Mouse (Mus musculus) lung, postnatal 0 days (tissue): ENCODE data around the gene Mis18a. TPM values are rescaled to one million over a fixed set of nuclear protein-coding genes. Genes with fewer than 3 reads are reported as not detected.

ENCODE experiments used
- ATAC-seq: fragments of 200-750 bp; cut with Nextera tagmentation; 2 replicates; pipeline ENCODE4 v1.8.0; 2017; ENCODE audit warnings: moderate library complexity
- DNase-seq: peaks from one replicate; pipeline ENCODE4 v3.0.0-alpha.2; 2016; ENCODE audit warnings: low spot score
- H3K27ac ChIP-seq: fragments of 300-500 bp; sonication (generic); 2 replicates; pipeline ENCODE4 v1.5.1; 2014; ENCODE audit warnings: antibody characterized with exemption, mild to moderate bottlenecking, low read length, mixed read lengths
- H3K27me3 ChIP-seq: fragments of 300-500 bp; sonication (generic); replicated peaks from 2 replicates; pipeline ENCODE4 v1.6.1; 2014; ENCODE audit warnings: low read length, mixed read lengths; ENCODE audit not compliant: insufficient read depth
- H3K36me3 ChIP-seq: fragments of 300-500 bp; sonication (generic); 2 replicates; pipeline ENCODE4 v1.6.1; 2014; ENCODE audit warnings: low read length, mixed read lengths; ENCODE audit not compliant: insufficient read depth
- H3K4me1 ChIP-seq: fragments of 300-500 bp; sonication (generic); 2 replicates; pipeline ENCODE4 v1.6.1; 2014; ENCODE audit warnings: antibody characterized with exemption, low read depth, low read length, mixed read lengths; ENCODE audit not compliant: insufficient read depth
- H3K4me2 ChIP-seq: fragments of 300-500 bp; sonication (generic); replicated peaks from 2 replicates; pipeline ENCODE4 v1.6.1; 2014; ENCODE audit warnings: low read depth, mild to moderate bottlenecking, low read length, moderate library complexity, mixed read lengths
- H3K4me3 ChIP-seq: fragments of 300-500 bp; sonication (generic); 2 replicates; pipeline ENCODE4 v1.5.1; 2014; ENCODE audit warnings: low read depth, low read length
- H3K9ac ChIP-seq: fragments of 300-500 bp; sonication (generic); replicated peaks from 2 replicates; pipeline ENCODE4 v1.6.1; 2014; ENCODE audit warnings: low read depth, mild to moderate bottlenecking
- H3K9me3 ChIP-seq: fragments of 300-500 bp; sonication (generic); 2 replicates; pipeline ENCODE4 v1.6.1; 2016; ENCODE audit warnings: low read length, mixed read lengths
- CTCF ChIP-seq: IDR thresholded peaks from 2 replicates; pipeline ENCODE4 v1.5.1; 2016; ENCODE audit warnings: antibody characterized with exemption, mild to moderate bottlenecking
- EP300 ChIP-seq: IDR thresholded peaks from 2 replicates; pipeline ENCODE4 v1.6.1; 2016; ENCODE audit warnings: antibody characterized with exemption, mild to moderate bottlenecking, control low read depth
- WGBS: fragments of 180-500 bp; shearing (Covaris S2); extraction: QIAGEN DNeasy Blood & Tissue Kit; methylation state at CpG from one replicate; pipeline ENCODE4 v1.1.7; 2014; 5-methylcytosine and 5-hydroxymethylcytosine counted together
- polyA plus RNA-seq: library from polyadenylated mRNA; unstranded; fragments of >200 nt; fragmentation: Nextera tagmentation; extraction: Ambion mirVana; gene quantifications from 2 replicates; pipeline ENCODE4 v1.2.1, GENCODE M21; 2015

Mis18a gene
- polyA plus RNA-seq, 1 experiment from 2014 or later: 25.7 TPM

GRCm38 (mm10) chr16:90736672-90737270, 9.6 kb upstream of the Mis18a start:
- peak; percentile 33 for DNase-seq
- H3K4me2 ChIP-seq: no peak overlapping the region

GRCm38 (mm10) chr16:90735611-90736010, 8.4 kb upstream of the Mis18a start:
- WGBS: 64% methylated on average over 4 of the region's 4 CpGs

More at GRCm38 (mm10) chr16:90736672-90737270, 9.6 kb upstream of the Mis18a start:
- TF ChIP-seq CTCF: no peak
- TF ChIP-seq EP300: no peak
- ATAC-seq: peak; percentile 42
- Histone ChIP-seq H3K36me3 (no peaks in the 10 kb centered on the region), H3K4me1 (no peaks in the 10 kb centered on the region), H3K27me3 (no peaks in the 10 kb centered on the region), H3K9me3 (no peaks in the 10 kb centered on the region), H3K4me3 (no peak overlapping the region), H3K27ac (no peak overlapping the region), H3K9ac (no peak overlapping the region)
- WGBS: 39% methylated on average over 10 of the region's 10 CpGs

GRCm38 (mm10) chr16:90726600-90727227, 490 bp downstream of the Mis18a start:
- peak overlapping the region; percentile 96 for H3K4me2 ChIP-seq
- TF ChIP-seq CTCF (no peak), EP300 (no peak)
- peak overlapping the region; percentile 72 for H3K9ac ChIP-seq
- no peaks in the 10 kb centered on the region for H3K9me3 ChIP-seq
- peak overlapping the region; percentile 74 for H3K4me3 ChIP-seq
- H3K27me3 ChIP-seq: no peaks in the 10 kb centered on the region
- H3K36me3 ChIP-seq: no peaks in the 10 kb centered on the region
- DNase-seq (no peak), ATAC-seq (peak; percentile 40)
- no peak overlapping the region for H3K27ac ChIP-seq
- H3K4me1 ChIP-seq: peaks cover 4% of the 10 kb centered on the region; the same call in 1 of the 2 replicates
- 6% methylated on average over 38 of the region's 38 CpGs for WGBS

More at GRCm38 (mm10) chr16:90735611-90736010, 8.4 kb upstream of the Mis18a start:
- no peak for ATAC-seq
- no peak overlapping the region for H3K4me2 ChIP-seq
- H3K4me3 ChIP-seq: no peak overlapping the region
- H3K4me1 ChIP-seq: no peaks in the 10 kb centered on the region
- H3K36me3 ChIP-seq: no peaks in the 10 kb centered on the region
- H3K9ac ChIP-seq: no peak overlapping the region
- no peak for DNase-seq
- TF ChIP-seq CTCF (no peak), EP300 (no peak)
- no peak overlapping the region for H3K27ac ChIP-seq
- no peaks in the 10 kb centered on the region for H3K27me3 ChIP-seq
- no peaks in the 10 kb centered on the region for H3K9me3 ChIP-seq

- WGBS: 92% methylated on average over 4 of the region's 4 CpGs
- no peak for ATAC-seq
These were observed 3.2 kb downstream of the Mis18a start for GRCm38 (mm10) chr16:90724051-90724450.

GRCm38 (mm10) chr16:90710313-90710712, 16.9 kb downstream of the Mis18a start:
- no peak overlapping the region for H3K4me3 ChIP-seq
- no peaks in the 10 kb centered on the region for H3K36me3 ChIP-seq
- ATAC-seq (no peak), DNase-seq (no peak)
- 0 out of 2 replicates have a peak overlapping the region, but pooled peaks have one; percentile 38 for H3K27ac ChIP-seq
- no peaks in the 10 kb centered on the region for H3K4me1 ChIP-seq
- TF ChIP-seq CTCF: no peak
- TF ChIP-seq EP300: no peak
- peak overlapping the region; percentile 22 for H3K4me2 ChIP-seq
- no peaks in the 10 kb centered on the region for H3K27me3 ChIP-seq
- H3K9me3 ChIP-seq: no peaks in the 10 kb centered on the region
- H3K9ac ChIP-seq: no peak overlapping the region
- 35% methylated on average over 12 of the region's 12 CpGs for WGBS

More at GRCm38 (mm10) chr16:90724051-90724450, 3.2 kb downstream of the Mis18a start:
- Histone ChIP-seq H3K9me3 (no peaks in the 10 kb centered on the region), H3K36me3 (peaks cover 9% of the 10 kb centered on the region; the same call in 1 of the 2 replicates), H3K27ac (no peak overlapping the region), H3K4me1 (peaks cover 4% of the 10 kb centered on the region; the same call in 1 of the 2 replicates), H3K4me3 (no peak overlapping the region), H3K9ac (no peak overlapping the region), H3K27me3 (no peaks in the 10 kb centered on the region), H3K4me2 (no peak overlapping the region)
- no peak for DNase-seq
- TF ChIP-seq EP300: no peak
- TF ChIP-seq CTCF: no peak

- Histone ChIP-seq H3K27ac (peak overlapping the region; percentile 38; the same call in 1 of the 2 replicates), H3K4me2 (peak overlapping the region; percentile 22), H3K4me1 (no peaks in the 10 kb centered on the region), H3K4me3 (no peak overlapping the region), H3K9ac (no peak overlapping the region), H3K36me3 (no peaks in the 10 kb centered on the region), H3K27me3 (no peaks in the 10 kb centered on the region), H3K9me3 (no peaks in the 10 kb centered on the region)
- DNase-seq (peak; percentile 68), ATAC-seq (peak; percentile 42; the same call in 1 of the 2 replicates)
- TF ChIP-seq CTCF (no peak), EP300 (no peak)
- 34% methylated on average over 17 of the region's 17 CpGs for WGBS
These were observed 17.4 kb downstream of the Mis18a start for GRCm38 (mm10) chr16:90709711-90710289.
